Mouse (Mus musculus) G1E (cell line): ENCODE data around the gene Map3k10. TPM values are rescaled to one million over a fixed set of nuclear protein-coding genes. Genes with fewer than 3 reads are reported as not detected.
"Not testable (repeated sequence)": the region's sequence is repeated elsewhere in the genome, so short reads cannot be mapped to it uniquely, and the experiment has no call there.

ENCODE experiments used
- ATAC-seq: 2 replicates; pipeline ENCODE4 v1.8.0; 2016; ENCODE audit warnings: mild to moderate bottlenecking; ENCODE audit not compliant: insufficient number of reproducible peaks, poor library complexity, low FRiP score, severe bottlenecking; ENCODE audit errors: extremely low read depth
- DNase-seq: peaks from one replicate; pipeline ENCODE4 v3.0.0; 2012; ENCODE audit warnings: low spot score
- H3K27me3 ChIP-seq: 2 replicates; pipeline ENCODE4 v1.6.1; 2012; ENCODE audit warnings: mild to moderate bottlenecking, low read length, inconsistent platforms; ENCODE audit not compliant: insufficient read depth
- H3K36me3 ChIP-seq: replicated peaks from 2 replicates; pipeline ENCODE3; 2012; ENCODE audit warnings: mild to moderate bottlenecking, inconsistent platforms
- H3K4me1 ChIP-seq: 2 replicates; pipeline ENCODE4 v1.6.1; 2012; ENCODE audit warnings: low read depth, low read length, inconsistent platforms, mixed read lengths; ENCODE audit not compliant: insufficient read depth
- H3K4me3 ChIP-seq: 2 replicates; pipeline ENCODE4 v1.5.1; 2012; ENCODE audit warnings: low read depth, mild to moderate bottlenecking, inconsistent platforms, low read length, moderate library complexity, mixed read lengths
- H3K9me3 ChIP-seq: replicated peaks from 2 replicates; pipeline ENCODE4 v1.6.1; 2012; ENCODE audit warnings: inconsistent platforms
- CTCF ChIP-seq: IDR thresholded peaks from 2 replicates; pipeline ENCODE4 v1.5.1; 2012; ENCODE audit warnings: low read depth, low read length, inconsistent platforms, mixed read lengths
- GATA1 ChIP-seq: IDR thresholded peaks from 2 replicates; pipeline ENCODE4 v1.6.1; 2012; ENCODE audit warnings: borderline replicate concordance, low read length, inconsistent platforms, mixed read lengths
- GATA2 ChIP-seq: IDR thresholded peaks from 2 replicates; pipeline ENCODE4 v1.6.1; 2012; ENCODE audit warnings: low read depth, low read length, inconsistent platforms, borderline replicate concordance
- POLR2AphosphoS5 ChIP-seq: IDR thresholded peaks from 2 replicates; pipeline ENCODE4 v1.6.1; 2012; ENCODE audit warnings: low read depth, low read length, inconsistent platforms; ENCODE audit not compliant: insufficient replicate concordance
- TAL1 ChIP-seq: conservative IDR thresholded peaks from 2 replicates; pipeline ENCODE4 v1.6.1; 2012; ENCODE audit warnings: low read depth, low read length, inconsistent platforms, mixed read lengths
- polyA plus RNA-seq: library from polyadenylated mRNA; stranded (reverse); fragments of >175 nt; gene quantifications from 2 replicates; pipeline ENCODE4 v1.2.3, GENCODE M21; 2012
- total RNA-seq, 2 experiments: library from RNA; stranded (forward) in 1 of 2; stranded (reverse) in 1 of 2; fragments of 200-1000 nt in 1 of 2; fragments of >200 nt in 1 of 2; fragmentation: Nextera tagmentation in 1 of 2; gene quantifications; 2 replicates each; pipeline ENCODE4 v1.2.3; 2014 to 2017

Map3k10 gene
- total and polyA plus RNA-seq, 3 experiments = 5.9 to 25.1 (median 8.6) TPM

GRCm38 (mm10) chr7:27649723-27650122 lies 24.7 kb downstream of the Map3k10 start:
- H3K4me3 ChIP-seq = no peak overlapping the region
- H3K9me3 ChIP-seq = peaks cover 2% of the 10 kb centered on the region; the same call in 1 of the 2 replicates
- H3K27me3 ChIP-seq = peaks cover 23% of the 10 kb centered on the region
- no peaks in the 10 kb centered on the region for H3K36me3 ChIP-seq
- ATAC-seq (no peak), DNase-seq (no peak)
- H3K4me1 ChIP-seq = no peaks in the 10 kb centered on the region
- no peak for TF ChIP-seq TAL1
- TF ChIP-seq GATA1 = no peak
- no peak for TF ChIP-seq CTCF

GRCm38 (mm10) chr7:27647281-27648002 lies 27.0 kb downstream of the Map3k10 start:
- H3K4me1 ChIP-seq = no peaks in the 10 kb centered on the region
- ATAC-seq = no peak
- DNase-seq = no peak
- TF ChIP-seq TAL1 (no peak), POLR2AphosphoS5 (no peak), GATA1 (no peak), GATA2 (no peak), CTCF (no peak)
- peaks cover 2% of the 10 kb centered on the region for H3K27me3 ChIP-seq
- peaks cover 2% of the 10 kb centered on the region; the same call in 1 of the 2 replicates for H3K9me3 ChIP-seq
- H3K4me3 ChIP-seq = no peak overlapping the region
- no peaks in the 10 kb centered on the region for H3K36me3 ChIP-seq

GRCm38 (mm10) chr7:27646516-27646915 lies 27.9 kb downstream of the Map3k10 start:
- no peak for ATAC-seq
- Histone ChIP-seq H3K27me3 (no peaks in the 10 kb centered on the region; the same call in 1 of the 2 replicates), H3K4me3 (no peak overlapping the region), H3K36me3 (no peaks in the 10 kb centered on the region), H3K9me3 (no peaks in the 10 kb centered on the region), H3K4me1 (no peaks in the 10 kb centered on the region)
- DNase-seq = no peak
- no peak for TF ChIP-seq GATA2
- no peak for TF ChIP-seq GATA1
- TF ChIP-seq POLR2AphosphoS5 = no peak
- no peak for TF ChIP-seq TAL1
- no peak for TF ChIP-seq CTCF

GRCm38 (mm10) chr7:27644471-27644870 lies 29.9 kb downstream of the Map3k10 start:
- ATAC-seq (no peak), DNase-seq (no peak)
- H3K4me3 ChIP-seq = no peak overlapping the region
- H3K36me3 ChIP-seq = peaks cover 10% of the 10 kb centered on the region
- H3K4me1 ChIP-seq = no peaks in the 10 kb centered on the region
- no peaks in the 10 kb centered on the region for H3K9me3 ChIP-seq
- no peaks in the 10 kb centered on the region for H3K27me3 ChIP-seq
- TF ChIP-seq GATA1 (no peak), CTCF (no peak), GATA2 (no peak)

- DNase-seq, H3K9me3 ChIP-seq, H3K27me3 ChIP-seq, H3K4me1 ChIP-seq, ATAC-seq, H3K4me3 ChIP-seq: not testable (repeated sequence)
- peaks cover 82% of the 10 kb centered on the region for H3K36me3 ChIP-seq
Measured at GRCm38 (mm10) chr7:27635094-27635493, 39.3 kb downstream of the Map3k10 start.

- Histone ChIP-seq H3K27me3 (no peaks in the 10 kb centered on the region), H3K4me1 (no peaks in the 10 kb centered on the region), H3K9me3 (no peaks in the 10 kb centered on the region), H3K36me3 (peaks cover 82% of the 10 kb centered on the region), H3K4me3 (no peak overlapping the region)
- ATAC-seq (no peak), DNase-seq (no peak)
- no peak for TF ChIP-seq GATA1
- no peak for TF ChIP-seq GATA2
- no peak for TF ChIP-seq CTCF
- no peak for TF ChIP-seq POLR2AphosphoS5
- no peak for TF ChIP-seq TAL1
Measured at GRCm38 (mm10) chr7:27634691-27635090, 39.7 kb downstream of the Map3k10 start.

GRCm38 (mm10) chr7:27633166-27633565 lies 41.2 kb downstream of the Map3k10 start:
- H3K27me3 ChIP-seq = no peaks in the 10 kb centered on the region
- peaks cover 91% of the 10 kb centered on the region for H3K36me3 ChIP-seq

More at GRCm38 (mm10) chr7:27633166-27633565, 41.2 kb downstream of the Map3k10 start:
- no peak for ATAC-seq
- H3K9me3 ChIP-seq = no peaks in the 10 kb centered on the region
- TF ChIP-seq CTCF (no peak), GATA1 (no peak), POLR2AphosphoS5 (no peak), GATA2 (no peak), TAL1 (no peak)
- H3K4me1 ChIP-seq = no peaks in the 10 kb centered on the region
- no peak overlapping the region for H3K4me3 ChIP-seq
- DNase-seq = no peak
